Mouse (Mus musculus) midbrain, embryonic 11.5 days (tissue): ENCODE measurements around the gene Bmi1. TPM values are rescaled to one million over a fixed set of nuclear protein-coding genes. Genes with fewer than 3 reads are reported as not detected.

ENCODE experiments used
- ATAC-seq: fragments of 200-750 bp; cut with Nextera tagmentation; 2 replicates; pipeline ENCODE4 v1.8.0; 2017; ENCODE audit warnings: moderate TSS enrichment, moderate library complexity; ENCODE audit not compliant: low FRiP score
- DNase-seq: peaks from one replicate; pipeline ENCODE4 v3.0.0; 2015; ENCODE audit warnings: low spot score; ENCODE audit errors: missing footprints
- H3K27ac ChIP-seq: fragments of 300-500 bp; sonication (generic); 2 replicates; pipeline ENCODE4 v1.5.1; 2014; ENCODE audit warnings: low read depth, low read length
- H3K27me3 ChIP-seq: fragments of 300-500 bp; sonication (generic); 2 replicates; pipeline ENCODE4 v1.6.1; 2014; ENCODE audit warnings: mild to moderate bottlenecking, low read length, moderate library complexity, mixed read lengths; ENCODE audit not compliant: control insufficient read depth, insufficient read depth
- H3K36me3 ChIP-seq: fragments of 300-500 bp; sonication (generic); 2 replicates; pipeline ENCODE4 v1.6.1; 2014; ENCODE audit warnings: mild to moderate bottlenecking, low read length, moderate library complexity, mixed read lengths; ENCODE audit not compliant: control insufficient read depth, insufficient read depth
- H3K4me1 ChIP-seq: fragments of 300-500 bp; sonication (generic); 2 replicates; pipeline ENCODE4 v1.6.1; 2014; ENCODE audit warnings: low read length; ENCODE audit not compliant: control insufficient read depth, insufficient read depth
- H3K4me2 ChIP-seq: fragments of 300-500 bp; sonication (generic); 2 replicates; pipeline ENCODE4 v1.6.1; 2014; ENCODE audit warnings: mild to moderate bottlenecking, moderate library complexity
- H3K4me3 ChIP-seq: fragments of 300-500 bp; sonication (generic); 2 replicates; pipeline ENCODE4 v1.5.1; 2014; ENCODE audit warnings: low read depth, low read length
- H3K9ac ChIP-seq: fragments of 300-500 bp; sonication (generic); 2 replicates; pipeline ENCODE4 v1.6.1; 2014; ENCODE audit warnings: low read length
- H3K9me3 ChIP-seq: fragments of 300-500 bp; sonication (generic); 2 replicates; pipeline ENCODE4 v1.6.1; 2016; ENCODE audit warnings: low read length; ENCODE audit not compliant: control insufficient read depth
- WGBS: fragments of 180-500 bp; shearing (Covaris S2); extraction: QIAGEN DNeasy Blood & Tissue Kit; methylation state at CpG from one replicate; pipeline ENCODE4 v1.1.7; 2014; 5-methylcytosine and 5-hydroxymethylcytosine counted together
- polyA plus RNA-seq: library from polyadenylated mRNA; unstranded; fragments of >200 nt; fragmentation: Nextera tagmentation; extraction: Ambion mirVana; gene quantifications from 2 replicates; pipeline ENCODE4 v1.2.1, GENCODE M21; 2014

The Bmi1 gene
- polyA plus RNA-seq, 1 experiment from 2014 or later, result 42.8 TPM

GRCm38 (mm10) chr2:18684062-18684461 is 7.2 kb downstream of the Bmi1 start:
- Histone ChIP-seq H3K4me3 (no peak overlapping the region), H3K4me1 (peaks cover 20% of the 10 kb centered on the region), H3K27ac (no peak overlapping the region), H3K4me2 (no peak overlapping the region), H3K36me3 (0 out of 2 replicates have a peak, but pooled peaks cover 3% of the 10 kb centered on the region), H3K9me3 (no peaks in the 10 kb centered on the region), H3K27me3 (peaks cover 78% of the 10 kb centered on the region), H3K9ac (no peak overlapping the region)
- peak; percentile 88 for DNase-seq
- no peak for ATAC-seq
- 44% methylated on average over 5 of the region's 5 CpGs for WGBS

GRCm38 (mm10) chr2:18686386-18686785 is 9.6 kb downstream of the Bmi1 start:
- Histone ChIP-seq H3K4me1 (peaks cover 17% of the 10 kb centered on the region), H3K4me3 (no peak overlapping the region), H3K27ac (no peak overlapping the region), H3K36me3 (0 out of 2 replicates have a peak, but pooled peaks cover 3% of the 10 kb centered on the region), H3K9ac (no peak overlapping the region), H3K9me3 (no peaks in the 10 kb centered on the region), H3K27me3 (peaks cover 80% of the 10 kb centered on the region), H3K4me2 (no peak overlapping the region)
- 10% methylated on average over 6 of the region's 6 CpGs for WGBS
- ATAC-seq (no peak), DNase-seq (peak; percentile 88)

GRCm38 (mm10) chr2:18686826-18687519 is 10.2 kb downstream of the Bmi1 start:
- no peak overlapping the region for H3K4me3 ChIP-seq
- H3K9me3 ChIP-seq, result no peaks in the 10 kb centered on the region
- no peak overlapping the region for H3K4me2 ChIP-seq
- no peak overlapping the region for H3K9ac ChIP-seq
- 0 out of 2 replicates have a peak, but pooled peaks cover 3% of the 10 kb centered on the region for H3K36me3 ChIP-seq
- ATAC-seq (no peak), DNase-seq (peak; percentile 92)
- peaks cover 77% of the 10 kb centered on the region for H3K27me3 ChIP-seq
- WGBS, result 9% methylated on average over 8 of the region's 8 CpGs
- no peak overlapping the region for H3K27ac ChIP-seq
- peaks cover 16% of the 10 kb centered on the region for H3K4me1 ChIP-seq

- no peak overlapping the region for H3K4me2 ChIP-seq
- no peak overlapping the region for H3K27ac ChIP-seq
- H3K27me3 ChIP-seq, result peaks cover 78% of the 10 kb centered on the region
- no peaks in the 10 kb centered on the region for H3K9me3 ChIP-seq
- H3K4me3 ChIP-seq, result no peak overlapping the region
- DNase-seq (peak; percentile 90), ATAC-seq (no peak)
- 0 out of 2 replicates have a peak, but pooled peaks cover 3% of the 10 kb centered on the region for H3K36me3 ChIP-seq
- no peak overlapping the region for H3K9ac ChIP-seq
- WGBS, result 6% methylated on average over 9 of the region's 9 CpGs
- peaks cover 16% of the 10 kb centered on the region for H3K4me1 ChIP-seq
Observed at GRCm38 (mm10) chr2:18687671-18688170, 10.9 kb downstream of the Bmi1 start.

GRCm38 (mm10) chr2:18688286-18688685 is 11.5 kb downstream of the Bmi1 start:
- Histone ChIP-seq H3K4me2 (peak overlapping the region; percentile 77), H3K27me3 (peaks cover 78% of the 10 kb centered on the region), H3K36me3 (0 out of 2 replicates have a peak, but pooled peaks cover 3% of the 10 kb centered on the region), H3K9ac (no peak overlapping the region), H3K4me1 (peaks cover 16% of the 10 kb centered on the region), H3K27ac (no peak overlapping the region), H3K9me3 (no peaks in the 10 kb centered on the region), H3K4me3 (0 out of 2 replicates have a peak overlapping the region, but pooled peaks have one; percentile 7)
- no peak for ATAC-seq
- DNase-seq, result peak; percentile 89
- 5% methylated on average over 6 of the region's 6 CpGs for WGBS

- under 1% methylated on average over 45 of the region's 45 CpGs for WGBS
- Histone ChIP-seq H3K9ac (peak overlapping the region; percentile 70), H3K4me2 (peak overlapping the region; percentile 77), H3K36me3 (0 out of 2 replicates have a peak, but pooled peaks cover 3% of the 10 kb centered on the region), H3K4me3 (peak overlapping the region; percentile 41), H3K27me3 (peaks cover 76% of the 10 kb centered on the region), H3K27ac (no peak overlapping the region), H3K9me3 (no peaks in the 10 kb centered on the region), H3K4me1 (peaks cover 16% of the 10 kb centered on the region)
- DNase-seq (no peak), ATAC-seq (peak; percentile 39)
Observed at GRCm38 (mm10) chr2:18688708-18689063, 11.9 kb downstream of the Bmi1 start.

- Histone ChIP-seq H3K4me3 (peak overlapping the region; percentile 41), H3K27me3 (peaks cover 70% of the 10 kb centered on the region), H3K4me1 (peaks cover 16% of the 10 kb centered on the region), H3K27ac (no peak overlapping the region), H3K4me2 (peak overlapping the region; percentile 77), H3K9ac (peak overlapping the region; percentile 70), H3K9me3 (no peaks in the 10 kb centered on the region), H3K36me3 (0 out of 2 replicates have a peak, but pooled peaks cover under 1% of the 10 kb centered on the region)
- ATAC-seq, result peak; percentile 29
- under 1% methylated on average over 51 of the region's 51 CpGs for WGBS
- peak; percentile 97 for DNase-seq
Observed at GRCm38 (mm10) chr2:18689064-18689921, 12.5 kb downstream of the Bmi1 start.

- Histone ChIP-seq H3K27me3 (peaks cover 72% of the 10 kb centered on the region), H3K4me2 (peak overlapping the region; percentile 77), H3K9me3 (no peaks in the 10 kb centered on the region), H3K27ac (no peak overlapping the region), H3K36me3 (no peaks in the 10 kb centered on the region), H3K9ac (peak overlapping the region; percentile 70), H3K4me1 (peaks cover 16% of the 10 kb centered on the region), H3K4me3 (peak overlapping the region; percentile 41)
- DNase-seq, result peak; percentile 98
- peak; percentile 74 for ATAC-seq
- WGBS, result under 1% methylated on average over 58 of the region's 58 CpGs
Observed at GRCm38 (mm10) chr2:18690055-18690691, 13.4 kb downstream of the Bmi1 start.
